Mouse (Mus musculus): ENCODE measurements around the gene Lpcat2. TPM values are rescaled to one million over a fixed set of nuclear protein-coding genes. Genes with fewer than 3 reads are reported as not detected.

Lpcat2 gene
- polyA plus RNA-seq, 1 experiment from 2014 or later: 7.3 TPM

DNA sequence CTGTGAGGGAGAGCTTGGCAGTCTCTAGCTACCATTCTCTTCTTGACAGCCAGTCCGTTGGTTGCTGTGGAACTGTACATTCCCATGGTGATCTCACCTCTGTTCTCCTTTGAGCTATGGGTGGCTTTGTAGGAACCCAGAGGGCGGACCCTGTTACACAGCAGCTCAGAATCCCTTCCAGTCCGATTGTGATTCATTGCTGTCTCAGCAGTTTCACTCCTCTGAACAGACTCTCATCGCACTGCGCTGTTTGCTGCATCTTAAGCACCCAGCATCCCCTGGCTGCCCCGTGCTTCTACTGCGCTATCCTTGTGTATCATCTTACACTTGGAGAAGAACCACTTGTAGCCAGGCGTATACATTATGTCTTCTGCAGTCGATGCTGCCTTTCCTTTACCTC lies 44.5 kb downstream of the Lpcat2 start:
- Histone ChIP-seq H3K4me1 (replicated peaks; ENCODE audit: control insufficient read depth, insufficient read depth, low read length) (no peaks in the 10 kb centered on the region), H3K4me3 (ENCODE audit: low read depth, low read length) (no peak overlapping the region), H3K27ac (ENCODE audit: low read depth, low read length) (no peak overlapping the region), H3K4me2 (replicated peaks; ENCODE audit: low read depth) (no peak overlapping the region), H3K27me3 (replicated peaks; ENCODE audit: control insufficient read depth, insufficient read depth, low read length) (no peaks in the 10 kb centered on the region), H3K9me3 (ENCODE audit: control insufficient read depth) (no peaks in the 10 kb centered on the region), H3K9ac (ENCODE audit: low read depth, low read length) (no peak overlapping the region), H3K36me3 (ENCODE audit: control insufficient read depth, insufficient read depth) (no peaks in the 10 kb centered on the region)
- TF ChIP-seq CTCF (IDR thresholded peaks at IDR 0.05; ENCODE audit: low read depth): no peak
- WGBS: 78% methylated on average over 9 of the region's 9 CpGs
- ATAC-seq: no peak

- no peak for TF ChIP-seq CTCF (IDR thresholded peaks at IDR 0.05; ENCODE audit: low read depth)
- Histone ChIP-seq H3K9ac (ENCODE audit: low read depth, low read length) (no peak within 1 kb of the TSS), H3K9me3 (ENCODE audit: control insufficient read depth) (no peaks in the 10 kb centered on the region), H3K27me3 (replicated peaks; ENCODE audit: control insufficient read depth, insufficient read depth, low read length) (no peaks in the 10 kb centered on the region), H3K4me1 (replicated peaks; ENCODE audit: control insufficient read depth, insufficient read depth, low read length) (no peaks in the 10 kb centered on the region), H3K36me3 (ENCODE audit: control insufficient read depth, insufficient read depth) (no peaks in the 10 kb centered on the region), H3K4me2 (replicated peaks; ENCODE audit: low read depth) (no peak within 1 kb of the TSS), H3K4me3 (ENCODE audit: low read depth, low read length) (no peak within 1 kb of the TSS), H3K27ac (ENCODE audit: low read depth, low read length) (no peak within 1 kb of the TSS)
- ATAC-seq: no peak
- WGBS: 96% methylated on average over 5 of the region's 5 CpGs
Measured at GRCm38 (mm10) chr8:92901107-92901506, 46.0 kb downstream of the Lpcat2 start, which contains the start of gene Capns2. Capns2 (plus strand) TSS chr8:92901407.

DNA sequence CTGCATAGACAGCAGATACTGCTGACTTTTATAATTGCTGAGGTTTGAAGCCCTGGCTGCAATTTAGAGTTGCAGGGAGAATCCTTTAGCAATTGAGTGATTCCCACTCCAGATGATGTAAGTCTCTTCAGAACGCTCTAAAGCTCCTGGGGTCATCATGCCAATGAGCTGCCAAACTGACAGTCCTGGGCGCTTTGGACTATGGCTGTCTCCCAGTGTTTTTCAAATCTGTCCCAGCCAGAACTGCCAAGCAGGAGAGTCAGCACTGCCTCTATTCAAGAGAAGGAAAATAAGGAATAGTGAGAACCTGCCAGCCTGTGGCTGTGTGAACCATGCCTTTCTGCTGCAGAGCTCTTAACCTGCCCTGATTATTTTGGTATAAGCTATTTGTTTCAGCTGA lies 47.8 kb downstream of the Lpcat2 start:
- no peaks in the 10 kb centered on the region for H3K4me1 ChIP-seq (replicated peaks; ENCODE audit: control insufficient read depth, insufficient read depth, low read length)
- no peak overlapping the region for H3K9ac ChIP-seq (ENCODE audit: low read depth, low read length)
- no peak overlapping the region for H3K27ac ChIP-seq (ENCODE audit: low read depth, low read length)
- H3K4me2 ChIP-seq (replicated peaks; ENCODE audit: low read depth): no peak overlapping the region
- no peaks in the 10 kb centered on the region for H3K27me3 ChIP-seq (replicated peaks; ENCODE audit: control insufficient read depth, insufficient read depth, low read length)
- TF ChIP-seq CTCF (IDR thresholded peaks at IDR 0.05; ENCODE audit: low read depth): no peak
- no peaks in the 10 kb centered on the region for H3K36me3 ChIP-seq (ENCODE audit: control insufficient read depth, insufficient read depth)
- WGBS: 85% methylated on average over 2 of the region's 2 CpGs
- ATAC-seq: no peak
- H3K4me3 ChIP-seq (ENCODE audit: low read depth, low read length): no peak overlapping the region
- H3K9me3 ChIP-seq (ENCODE audit: control insufficient read depth): no peaks in the 10 kb centered on the region

DNA sequence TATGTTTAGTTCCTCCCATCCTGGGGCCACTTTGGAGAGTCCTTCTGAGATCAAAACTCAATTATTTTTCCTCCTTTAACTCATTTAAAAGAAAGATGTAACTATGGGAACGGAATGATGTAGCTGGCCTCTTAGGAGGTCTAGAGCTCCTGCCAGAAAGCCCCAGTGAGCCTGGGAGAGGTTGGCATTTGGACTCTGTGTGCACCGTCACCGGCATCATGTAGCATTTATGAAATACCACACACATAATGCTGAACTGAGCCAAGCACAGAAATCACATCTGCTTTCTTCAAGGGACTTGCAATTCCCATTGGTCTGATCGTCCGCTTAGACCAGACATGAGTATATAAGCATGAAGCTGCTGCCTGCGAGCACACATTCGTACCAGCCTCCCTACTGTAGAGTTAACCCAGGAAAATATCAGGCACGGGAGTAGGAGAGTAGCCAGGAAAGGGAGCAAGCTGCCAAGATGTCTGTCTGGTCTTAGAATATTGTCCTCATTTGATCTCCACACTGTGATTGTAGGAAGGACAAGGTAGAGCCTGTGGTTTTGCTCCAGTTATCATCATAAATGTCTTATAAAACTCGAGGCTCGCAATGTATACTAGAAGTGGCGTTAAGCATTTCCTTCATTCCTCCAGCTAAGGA lies 48.5 kb downstream of the Lpcat2 start:
- no peak for TF ChIP-seq CTCF (IDR thresholded peaks at IDR 0.05; ENCODE audit: low read depth)
- Histone ChIP-seq H3K36me3 (ENCODE audit: control insufficient read depth, insufficient read depth) (no peaks in the 10 kb centered on the region), H3K9me3 (ENCODE audit: control insufficient read depth) (no peaks in the 10 kb centered on the region), H3K9ac (ENCODE audit: low read depth, low read length) (no peak overlapping the region), H3K4me3 (ENCODE audit: low read depth, low read length) (no peak overlapping the region), H3K4me1 (replicated peaks; ENCODE audit: control insufficient read depth, insufficient read depth, low read length) (no peaks in the 10 kb centered on the region), H3K27me3 (replicated peaks; ENCODE audit: control insufficient read depth, insufficient read depth, low read length) (no peaks in the 10 kb centered on the region), H3K27ac (ENCODE audit: low read depth, low read length) (no peak overlapping the region), H3K4me2 (replicated peaks; ENCODE audit: low read depth) (no peak overlapping the region)
- ATAC-seq: no peak
- WGBS: 86% methylated on average over 11 of the region's 11 CpGs

DNA sequence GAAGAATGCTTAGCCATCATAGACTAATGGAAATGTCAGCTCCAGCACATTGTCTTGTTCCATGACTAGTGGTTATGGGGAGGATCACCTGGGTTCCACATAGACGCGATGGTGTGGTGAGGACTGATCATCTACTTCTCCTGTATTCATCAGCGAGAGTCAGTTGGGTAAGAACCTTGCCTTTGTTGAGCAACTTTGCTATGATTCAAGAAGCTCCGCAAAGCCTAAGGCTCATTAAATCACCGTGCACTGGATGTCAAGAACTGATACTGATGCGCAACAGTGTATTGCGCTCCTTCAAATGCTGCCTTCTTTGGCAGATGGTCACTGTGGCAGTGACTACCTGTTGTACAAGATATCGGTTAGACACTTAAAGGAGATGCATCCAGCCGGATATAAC lies 51.4 kb downstream of the Lpcat2 start:
- TF ChIP-seq CTCF (IDR thresholded peaks at IDR 0.05; ENCODE audit: low read depth): no peak
- Histone ChIP-seq H3K9me3 (ENCODE audit: control insufficient read depth) (no peaks in the 10 kb centered on the region), H3K27me3 (replicated peaks; ENCODE audit: control insufficient read depth, insufficient read depth, low read length) (no peaks in the 10 kb centered on the region), H3K27ac (ENCODE audit: low read depth, low read length) (no peak overlapping the region), H3K4me3 (ENCODE audit: low read depth, low read length) (no peak overlapping the region), H3K4me2 (replicated peaks; ENCODE audit: low read depth) (no peak overlapping the region), H3K9ac (ENCODE audit: low read depth, low read length) (no peak overlapping the region), H3K4me1 (replicated peaks; ENCODE audit: control insufficient read depth, insufficient read depth, low read length) (no peaks in the 10 kb centered on the region), H3K36me3 (ENCODE audit: control insufficient read depth, insufficient read depth) (no peaks in the 10 kb centered on the region)
- no peak for ATAC-seq
- WGBS: 94% methylated on average over 9 of the region's 9 CpGs

- TF ChIP-seq CTCF (IDR thresholded peaks at IDR 0.05; ENCODE audit: low read depth): no peak
- H3K36me3 ChIP-seq (ENCODE audit: control insufficient read depth, insufficient read depth): no peaks in the 10 kb centered on the region
- no peaks in the 10 kb centered on the region for H3K4me1 ChIP-seq (replicated peaks; ENCODE audit: control insufficient read depth, insufficient read depth, low read length)
- H3K27ac ChIP-seq (ENCODE audit: low read depth, low read length): no peak overlapping the region
- no peaks in the 10 kb centered on the region for H3K27me3 ChIP-seq (replicated peaks; ENCODE audit: control insufficient read depth, insufficient read depth, low read length)
- no peak overlapping the region for H3K4me2 ChIP-seq (replicated peaks; ENCODE audit: low read depth)
- WGBS: 88% methylated on average over 2 of the region's 2 CpGs
- no peak overlapping the region for H3K9ac ChIP-seq (ENCODE audit: low read depth, low read length)
- no peak overlapping the region for H3K4me3 ChIP-seq (ENCODE audit: low read depth, low read length)
- ATAC-seq: no peak
- no peaks in the 10 kb centered on the region for H3K9me3 ChIP-seq (ENCODE audit: control insufficient read depth)
Measured at GRCm38 (mm10) chr8:92908448-92908847, 53.3 kb downstream of the Lpcat2 start.

- H3K4me2 ChIP-seq (replicated peaks; ENCODE audit: low read depth): no peak overlapping the region
- H3K36me3 ChIP-seq (ENCODE audit: control insufficient read depth, insufficient read depth): no peaks in the 10 kb centered on the region
- H3K9ac ChIP-seq (ENCODE audit: low read depth, low read length): no peak overlapping the region
- no peak overlapping the region for H3K27ac ChIP-seq (ENCODE audit: low read depth, low read length)
- no peaks in the 10 kb centered on the region for H3K4me1 ChIP-seq (replicated peaks; ENCODE audit: control insufficient read depth, insufficient read depth, low read length)
- no peaks in the 10 kb centered on the region for H3K9me3 ChIP-seq (ENCODE audit: control insufficient read depth)
- TF ChIP-seq CTCF (IDR thresholded peaks at IDR 0.05; ENCODE audit: low read depth): no peak
- no peaks in the 10 kb centered on the region for H3K27me3 ChIP-seq (replicated peaks; ENCODE audit: control insufficient read depth, insufficient read depth, low read length)
- H3K4me3 ChIP-seq (ENCODE audit: low read depth, low read length): no peak overlapping the region
- ATAC-seq: no peak
- WGBS: 87% methylated on average over 3 of the region's 3 CpGs
Measured at GRCm38 (mm10) chr8:92911477-92911876, 56.3 kb downstream of the Lpcat2 start.

All from intestine, postnatal 0 days (tissue).